Mouse (Mus musculus): ENCODE measurements at regions not wholly inside any gene's neighbourhood (a gene's known extent, or its start where the extent isn't known, plus 50 kb on each side); places are given as distances from the start of the nearest gene placed in this dataset.

DNA sequence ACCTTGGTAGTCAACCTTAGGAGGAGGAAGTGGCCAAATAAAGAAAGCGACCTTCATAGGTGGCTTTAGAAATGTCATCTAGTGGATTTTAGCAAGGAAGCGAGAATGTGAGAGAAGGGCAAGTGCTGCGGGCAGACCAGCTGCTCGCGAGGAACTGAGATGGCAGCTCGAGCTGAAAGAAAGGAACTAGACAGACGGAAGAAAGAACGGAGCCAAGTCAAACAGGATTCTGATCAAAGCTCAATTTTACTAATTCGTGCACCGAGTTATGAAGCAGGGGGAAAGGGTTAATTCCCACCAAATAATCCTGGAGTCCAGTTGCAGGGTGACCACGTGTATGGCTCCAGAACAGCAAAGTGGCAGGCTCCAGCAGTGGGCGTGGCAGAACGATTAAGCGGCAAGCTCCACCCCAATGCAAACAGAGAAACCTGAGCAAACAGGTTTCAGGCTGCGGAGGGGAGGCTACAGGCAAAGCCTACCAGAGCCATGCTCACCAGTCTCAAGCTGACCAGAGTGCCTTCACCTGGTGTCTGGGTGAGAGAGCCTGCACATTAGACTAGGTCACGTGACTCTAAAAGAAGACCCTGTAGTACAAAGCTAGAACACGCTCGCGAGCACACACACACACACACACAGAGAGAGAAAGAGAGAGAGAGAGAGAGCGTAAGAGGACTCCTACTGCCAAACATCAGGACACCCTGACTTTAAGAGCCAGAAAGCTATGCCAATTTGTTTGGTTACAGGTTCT, 162.0 kb downstream of the Clic5 start:
- TF ChIP-seq CTCF (IDR thresholded peaks at IDR 0.05; ENCODE audit: low read depth) (no peak), EP300 (IDR thresholded peaks at IDR 0.05; ENCODE audit: low read depth) (no peak)
